Mouse (Mus musculus): ENCODE results near the gene Fignl1. TPM values are rescaled to one million over a fixed set of nuclear protein-coding genes. Genes with fewer than 3 reads are reported as not detected.

The Fignl1 gene
- total RNA-seq, 2 experiments from 2014 or later = 0.22 TPM; not detected in 1

GRCm38 (mm10) chr11:11841590-11841989 is 32.8 kb upstream of the Fignl1 start:
- no peak overlapping the region for H3K27ac ChIP-seq
- H3K4me3 ChIP-seq = no peak overlapping the region
- DNase-seq = no peak
- TF ChIP-seq CTCF (IDR thresholded peaks at IDR 0.05) = no peak
- intact Hi-C loops (cut with DNase I) = no loop called here

DNA sequence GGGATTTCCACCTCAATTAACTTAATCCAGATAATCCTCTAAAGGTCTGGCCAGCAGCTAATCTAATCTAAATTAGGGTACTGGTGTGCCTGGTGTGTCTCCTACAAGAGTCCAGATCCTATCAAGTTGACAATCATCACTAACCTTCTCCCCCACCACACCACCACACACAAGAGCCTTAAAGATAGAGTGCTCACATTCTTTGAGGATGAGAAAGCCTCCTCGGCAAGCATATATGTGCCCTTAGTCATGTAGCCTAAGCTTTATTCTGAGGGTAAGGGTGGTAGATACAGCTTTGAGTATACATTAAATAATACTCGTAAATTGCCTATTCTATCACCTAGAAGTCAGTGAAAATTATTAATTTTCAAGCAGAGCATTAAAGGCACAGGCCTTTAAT is 32.0 kb upstream of the Fignl1 start:
- intact Hi-C loops (cut with DNase I) = no loop called here
- no peak overlapping the region for H3K4me3 ChIP-seq
- TF ChIP-seq CTCF (IDR thresholded peaks at IDR 0.05) = no peak
- no peak for DNase-seq
- no peak overlapping the region; the same call in 1 of the 2 replicates for H3K27ac ChIP-seq

- Histone ChIP-seq H3K4me3 (no peak overlapping the region), H3K27ac (no peak overlapping the region)
- no peak for DNase-seq
- intact Hi-C loops (cut with DNase I) = no loop called here
- TF ChIP-seq CTCF (IDR thresholded peaks at IDR 0.05) = no peak
Observed at GRCm38 (mm10) chr11:11839874-11840273, 31.1 kb upstream of the Fignl1 start.

DNA sequence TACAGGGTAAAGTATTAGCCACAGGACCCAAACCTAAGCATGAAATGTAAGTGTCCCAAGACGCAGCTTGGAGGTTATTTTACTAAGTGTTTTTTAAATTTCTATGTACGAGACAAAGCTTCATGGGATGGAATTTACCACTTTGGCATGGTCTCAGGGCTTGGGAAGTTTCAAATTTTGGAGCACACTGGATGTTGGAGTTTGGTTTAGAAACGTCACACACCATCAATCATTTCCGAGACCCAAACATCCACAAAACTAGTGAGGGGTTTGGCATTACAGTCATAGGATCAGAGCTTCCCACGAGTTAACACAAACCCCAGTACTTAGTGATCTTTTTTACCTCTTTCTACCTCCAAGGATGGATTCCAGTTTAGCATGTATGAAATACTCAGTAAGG is 28.6 kb upstream of the Fignl1 start:
- DNase-seq = no peak
- Histone ChIP-seq H3K27ac (peak overlapping the region; percentile 74; the same call in 1 of the 2 replicates), H3K4me3 (no peak overlapping the region)
- intact Hi-C loops (cut with DNase I) = no loop called here
- no peak for TF ChIP-seq CTCF (IDR thresholded peaks at IDR 0.05)

DNA sequence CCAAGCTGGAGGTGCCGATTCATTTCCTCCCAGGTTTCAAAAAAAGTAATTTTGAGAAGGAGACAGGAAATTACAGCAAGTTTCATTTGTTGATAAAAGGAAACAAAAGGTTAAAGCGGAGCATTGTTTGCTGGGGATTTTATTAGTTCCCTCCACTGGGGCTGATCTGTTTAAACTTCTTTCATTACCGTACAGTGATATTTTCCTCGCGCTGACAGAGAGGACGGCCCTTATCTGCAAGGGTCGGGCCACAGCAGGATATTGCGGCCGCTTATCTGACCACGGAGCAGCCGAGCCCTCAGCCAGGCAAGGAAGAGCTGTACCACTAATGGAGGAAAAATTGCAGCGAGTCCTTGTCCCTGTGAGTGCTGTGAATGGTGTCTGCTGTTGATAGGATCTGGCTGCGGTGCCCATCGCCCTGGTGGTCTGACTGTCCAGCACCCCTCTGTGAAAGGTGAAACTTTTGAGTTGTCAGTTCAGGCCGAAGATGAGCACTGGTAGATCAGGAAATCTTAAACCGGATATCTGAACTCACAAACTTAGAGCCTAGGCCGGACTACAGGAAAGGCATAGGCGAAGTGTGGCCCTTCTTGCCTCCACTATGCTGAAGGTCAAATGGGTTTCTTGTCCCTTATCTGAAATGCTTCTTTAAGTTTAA is 28.1 kb upstream of the Fignl1 start:
- peak overlapping the region; percentile 50 for H3K4me3 ChIP-seq
- intact Hi-C loops (cut with DNase I) = no loop called here
- H3K27ac ChIP-seq = peak overlapping the region; percentile 74
- TF ChIP-seq CTCF (IDR thresholded peaks at IDR 0.05) = no peak
- no peak for DNase-seq

DNA sequence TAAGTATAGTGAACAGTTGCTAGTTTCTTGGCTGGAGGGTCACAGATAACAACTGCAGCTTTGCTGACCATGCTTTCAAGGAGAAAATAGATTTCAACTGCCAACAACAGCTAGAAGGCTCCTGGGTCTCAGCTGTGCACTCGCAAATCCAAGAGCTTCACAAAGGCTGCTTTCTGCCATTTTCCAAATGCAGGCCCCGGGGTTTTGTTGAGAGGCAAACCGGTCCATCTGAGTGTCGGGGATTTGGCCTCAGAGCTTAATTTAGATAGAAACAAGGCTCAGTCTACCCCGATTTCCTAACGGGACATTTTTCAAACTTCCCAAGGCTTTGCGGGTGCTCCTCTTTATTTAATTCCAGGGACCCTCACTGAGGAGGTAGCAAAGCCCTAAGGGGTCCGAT is 27.5 kb upstream of the Fignl1 start:
- no peak for TF ChIP-seq CTCF (IDR thresholded peaks at IDR 0.05)
- Histone ChIP-seq H3K27ac (peak overlapping the region; percentile 74), H3K4me3 (peak overlapping the region; percentile 50)
- peak; percentile 35 for DNase-seq
- intact Hi-C loops (cut with DNase I) = no loop called here

DNA sequence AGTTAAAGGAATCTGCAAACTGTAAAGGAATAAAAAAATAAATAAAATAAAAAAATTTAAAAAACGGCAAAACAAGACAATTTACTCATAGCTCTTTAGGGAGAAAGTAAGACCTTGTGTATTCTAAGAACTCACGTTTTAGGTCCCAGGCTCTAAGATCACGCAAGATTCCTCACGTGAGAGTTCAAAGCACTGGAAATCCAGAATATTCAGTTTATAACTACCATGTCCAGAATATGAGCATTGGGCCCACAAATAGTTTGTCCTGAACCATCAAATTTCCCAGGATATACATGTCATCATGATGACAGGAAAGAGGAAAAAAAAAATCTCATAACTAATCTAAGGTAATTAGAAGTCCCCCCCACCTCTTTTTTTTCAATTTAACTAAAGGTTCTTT is 27.0 kb upstream of the Fignl1 start:
- no peak for DNase-seq
- H3K27ac ChIP-seq = peak overlapping the region; percentile 74
- no peak for TF ChIP-seq CTCF (IDR thresholded peaks at IDR 0.05)
- intact Hi-C loops (cut with DNase I) = no loop called here
- no peak overlapping the region for H3K4me3 ChIP-seq

DNA sequence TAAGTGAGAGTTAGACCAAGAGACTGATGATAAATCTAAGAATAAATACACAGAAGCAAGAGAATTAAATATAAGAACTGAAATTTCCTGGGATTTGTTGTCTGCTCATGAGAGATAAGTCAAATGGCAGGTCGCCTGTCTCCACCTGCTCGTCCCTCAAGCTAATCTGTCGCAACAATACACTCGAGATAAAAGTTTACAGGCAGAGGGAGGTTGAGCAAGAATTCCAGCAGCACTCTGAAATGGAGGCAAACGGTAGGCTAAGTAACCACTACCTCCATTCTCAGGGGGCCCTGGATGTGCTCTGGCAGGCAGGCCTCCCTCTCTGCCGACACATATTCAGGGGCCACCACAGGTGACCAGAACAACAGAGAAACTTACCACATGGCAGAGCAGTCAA is 26.6 kb upstream of the Fignl1 start:
- no peak overlapping the region for H3K4me3 ChIP-seq
- H3K27ac ChIP-seq = 0 out of 2 replicates have a peak overlapping the region, but pooled peaks have one; percentile 40
- intact Hi-C loops (cut with DNase I) = no loop called here
- no peak for DNase-seq
- TF ChIP-seq CTCF (IDR thresholded peaks at IDR 0.05) = no peak

- DNase-seq = no peak
- intact Hi-C loops (cut with DNase I) = no loop called here
- Histone ChIP-seq H3K4me3 (no peak overlapping the region), H3K27ac (peak overlapping the region; percentile 61; the same call in 1 of the 2 replicates)
- no peak for TF ChIP-seq CTCF (IDR thresholded peaks at IDR 0.05)
Observed at GRCm38 (mm10) chr11:11833100-11833499, 24.3 kb upstream of the Fignl1 start.

DNA sequence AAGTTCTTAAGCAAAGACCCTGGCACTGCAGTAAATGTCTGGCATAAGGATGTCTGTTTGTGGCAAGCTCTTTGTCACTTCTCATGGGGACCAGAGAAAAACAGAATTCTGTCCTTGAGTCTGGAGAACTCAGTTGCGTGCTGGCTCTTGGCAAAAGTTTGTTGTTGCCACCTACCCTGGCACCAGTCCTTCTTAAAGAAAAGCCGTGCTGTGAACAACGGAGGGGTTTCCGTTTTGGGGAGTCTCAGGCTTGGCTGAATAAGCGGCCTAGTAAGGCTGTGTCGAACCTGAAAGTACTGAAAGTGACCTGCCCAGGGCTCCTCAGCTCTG is 24.0 kb upstream of the Fignl1 start:
- no peak for DNase-seq
- no peak for TF ChIP-seq CTCF (IDR thresholded peaks at IDR 0.05)
- intact Hi-C loops (cut with DNase I) = no loop called here
- Histone ChIP-seq H3K4me3 (no peak overlapping the region), H3K27ac (peak overlapping the region; percentile 61)

DNA sequence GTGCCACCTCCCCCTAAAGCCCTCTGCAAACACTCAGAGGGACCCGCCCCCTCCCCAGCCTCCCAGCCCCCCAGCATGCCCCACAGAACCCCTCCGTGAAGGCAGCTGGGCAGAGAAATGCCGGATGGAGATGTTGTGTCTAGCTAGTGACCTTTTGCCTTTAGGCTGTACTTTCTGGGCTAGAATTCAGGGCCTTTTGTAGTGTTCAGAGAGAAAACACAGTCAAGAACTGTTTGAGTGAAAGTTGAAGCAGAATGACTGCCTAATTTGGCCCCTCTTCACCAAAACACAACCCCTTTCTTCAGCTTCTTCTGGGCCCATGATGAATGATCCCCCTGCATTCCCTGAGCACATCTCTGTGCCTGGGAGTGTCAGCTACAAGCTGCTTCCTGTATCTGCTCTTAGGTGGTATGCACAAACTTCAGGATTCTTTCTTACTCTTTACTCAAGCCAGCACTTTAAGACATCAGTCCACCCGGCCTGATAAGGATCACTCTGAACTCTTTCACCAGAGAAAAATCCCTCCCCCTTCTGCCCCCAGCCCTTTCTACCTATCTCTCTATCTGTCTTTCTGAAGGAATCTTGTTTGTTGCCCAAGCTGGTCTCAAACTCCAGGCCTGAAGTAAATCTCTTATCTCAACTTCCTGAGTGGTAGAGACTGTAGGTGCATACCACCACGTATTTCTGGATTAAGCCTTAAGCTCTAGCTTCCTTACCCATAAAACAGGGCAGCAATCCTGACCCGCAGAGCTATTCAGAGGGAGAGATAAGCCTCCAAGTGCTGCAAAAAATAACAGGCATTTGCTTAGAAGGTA is 23.4 kb upstream of the Fignl1 start:
- no peak for TF ChIP-seq CTCF (IDR thresholded peaks at IDR 0.05)
- Histone ChIP-seq H3K4me3 (no peak overlapping the region), H3K27ac (peak overlapping the region; percentile 61)
- no peak for DNase-seq
- intact Hi-C loops (cut with DNase I) = no loop called here

- no peak for DNase-seq
- H3K27ac ChIP-seq = peak overlapping the region; percentile 61; the same call in 1 of the 2 replicates
- no peak for TF ChIP-seq CTCF (IDR thresholded peaks at IDR 0.05)
- intact Hi-C loops (cut with DNase I) = no loop called here
- H3K4me3 ChIP-seq = no peak overlapping the region
Observed at GRCm38 (mm10) chr11:11831526-11831925, 22.8 kb upstream of the Fignl1 start.

DNA sequence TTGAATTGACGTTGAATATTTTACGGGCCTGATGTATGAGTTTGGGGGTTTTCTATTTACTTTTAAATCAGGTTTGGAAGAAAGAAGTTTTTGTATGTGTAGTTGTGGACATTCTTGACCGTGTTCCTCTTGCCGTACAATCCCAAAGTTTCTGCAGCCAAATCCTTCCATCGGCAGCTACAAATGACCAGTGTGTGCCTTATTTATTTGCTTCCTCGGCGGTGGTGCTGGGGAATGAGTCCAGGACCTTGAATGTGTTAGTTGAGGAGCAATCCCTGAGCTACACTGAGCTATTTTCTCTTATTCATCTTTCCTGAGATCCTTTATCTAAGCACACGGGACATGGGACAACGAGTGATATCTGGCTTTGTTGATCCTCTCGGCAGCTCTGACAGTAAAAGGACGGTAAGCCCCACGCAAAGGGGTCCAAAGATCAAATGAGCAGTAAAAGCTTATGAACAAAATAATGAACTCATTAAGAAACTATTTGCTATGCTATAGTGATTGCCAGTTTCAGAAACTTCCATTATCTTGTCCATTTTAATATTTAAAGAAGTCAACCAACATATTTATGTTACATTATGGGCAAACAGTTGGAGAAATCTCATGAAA is 22.2 kb upstream of the Fignl1 start:
- H3K27ac ChIP-seq = 0 out of 2 replicates have a peak overlapping the region, but pooled peaks have one; percentile 4
- intact Hi-C loops (cut with DNase I) = no loop called here
- no peak for TF ChIP-seq CTCF (IDR thresholded peaks at IDR 0.05)

More for the DNA sequence above, 22.2 kb upstream of the Fignl1 start:
- no peak overlapping the region for H3K4me3 ChIP-seq
- DNase-seq = no peak

Measured in gastrocnemius, adult 2 months (tissue).